Mouse (Mus musculus): ENCODE data around the gene Polr3f.

Polr3f gene

GRCm38 (mm10) chr2:144526981-144527820, at the start of gene Polr3f, which contains the start of gene Dzank1:
TSS of gene Polr3f (plus strand) at chr2:144527718.
TSS of gene Dzank1 (minus strand) at chr2:144527414.
- peak; percentile 97 for DNase-seq (ENCODE audit: low spot score)

- no peak for DNase-seq (ENCODE audit: low spot score)
Observed at GRCm38 (mm10) chr2:144479421-144479820, 48.1 kb upstream of the Polr3f start.

- DNase-seq (ENCODE audit: low spot score) = no peak
Observed at GRCm38 (mm10) chr2:144484084-144484483, 43.4 kb upstream of the Polr3f start.

GRCm38 (mm10) chr2:144485439-144485838, 42.1 kb upstream of the Polr3f start:
- DNase-seq (ENCODE audit: low spot score) = no peak

- no peak for DNase-seq (ENCODE audit: low spot score)
Observed at GRCm38 (mm10) chr2:144487476-144487875, 40.0 kb upstream of the Polr3f start.

GRCm38 (mm10) chr2:144489342-144489741, 38.2 kb upstream of the Polr3f start:
- no peak for DNase-seq (ENCODE audit: low spot score)

- peak; percentile 80 for DNase-seq (ENCODE audit: low spot score)
Observed at GRCm38 (mm10) chr2:144502134-144502533, 25.4 kb upstream of the Polr3f start.

GRCm38 (mm10) chr2:144514619-144515018, 12.9 kb upstream of the Polr3f start:
- no peak for DNase-seq (ENCODE audit: low spot score)

GRCm38 (mm10) chr2:144519772-144520171, 7.7 kb upstream of the Polr3f start:
- DNase-seq (ENCODE audit: low spot score) = no peak

GRCm38 (mm10) chr2:144525856-144526255, 1.7 kb upstream of the Polr3f start:
- peak; percentile 60 for DNase-seq (ENCODE audit: low spot score)

- DNase-seq (ENCODE audit: low spot score) = no peak
Observed at GRCm38 (mm10) chr2:144527821-144528174, 280 bp downstream of the Polr3f start.

GRCm38 (mm10) chr2:144537123-144537522, 9.6 kb downstream of the Polr3f start:
- no peak for DNase-seq (ENCODE audit: low spot score)

GRCm38 (mm10) chr2:144541246-144541645, 13.7 kb downstream of the Polr3f start:
- no peak for DNase-seq (ENCODE audit: low spot score)

- no peak for DNase-seq (ENCODE audit: low spot score)
Observed at GRCm38 (mm10) chr2:144543670-144544069, 16.2 kb downstream of the Polr3f start.

- DNase-seq (ENCODE audit: low spot score) = peak; percentile 39
Observed at GRCm38 (mm10) chr2:144544630-144545029, 17.1 kb downstream of the Polr3f start.

GRCm38 (mm10) chr2:144545061-144545460, 17.5 kb downstream of the Polr3f start:
- DNase-seq (ENCODE audit: low spot score) = no peak

- no peak for DNase-seq (ENCODE audit: low spot score)
Observed at GRCm38 (mm10) chr2:144545481-144545880, 18.0 kb downstream of the Polr3f start.

GRCm38 (mm10) chr2:144547559-144547958, 20.0 kb downstream of the Polr3f start:
- no peak for DNase-seq (ENCODE audit: low spot score)

GRCm38 (mm10) chr2:144550529-144550928, 23.0 kb downstream of the Polr3f start, which contains the start of gene Rbbp9:
TSS of gene Rbbp9 (minus strand) at chr2:144550869.
- peak; percentile 69 for DNase-seq (ENCODE audit: low spot score)

- no peak for DNase-seq (ENCODE audit: low spot score)
Observed at GRCm38 (mm10) chr2:144553905-144554304, 26.4 kb downstream of the Polr3f start.

GRCm38 (mm10) chr2:144555286-144555819, 27.8 kb downstream of the Polr3f start:
- DNase-seq (ENCODE audit: low spot score) = no peak

GRCm38 (mm10) chr2:144555820-144556552, 28.5 kb downstream of the Polr3f start, which contains the start of gene Sec23b:
TSS of gene Sec23b (plus strand) at chr2:144556229.
- DNase-seq (ENCODE audit: low spot score) = peak; percentile 97

- no peak for DNase-seq (ENCODE audit: low spot score)
Observed at GRCm38 (mm10) chr2:144588723-144589122, 61.2 kb downstream of the Polr3f start.

Data from MN1 (cell line).